Mouse (Mus musculus) cerebral cortex, adult 2 months (tissue): ENCODE data around the gene Spon1.

Experiments used
- WGBS: fragments of 180-500 bp; shearing (Covaris S2); methylation state at CpG from one replicate; pipeline ENCODE4 v1.1.7; 2018; 5-methylcytosine and 5-hydroxymethylcytosine counted together

Gene Spon1

GRCm38 (mm10) chr7:114007565-114007964 is 241.8 kb downstream of the Spon1 start:
- WGBS, result 74% methylated on average over 5 of the region's 5 CpGs

GRCm38 (mm10) chr7:114011726-114012443 is 246.1 kb downstream of the Spon1 start:
- 69% methylated on average over 9 of the region's 9 CpGs for WGBS

- 62% methylated on average over 8 of the region's 8 CpGs for WGBS
Measured at GRCm38 (mm10) chr7:114016001-114016949, 250.5 kb downstream of the Spon1 start.

- 92% methylated on average over 3 of the region's 3 CpGs for WGBS
Measured at GRCm38 (mm10) chr7:114018861-114019260, 253.1 kb downstream of the Spon1 start.

GRCm38 (mm10) chr7:114020057-114020703 is 254.4 kb downstream of the Spon1 start:
- WGBS, result 3% methylated on average over 11 of the region's 11 CpGs

- under 1% methylated on average over 11 of the region's 11 CpGs for WGBS
Measured at GRCm38 (mm10) chr7:114020704-114021093, 254.9 kb downstream of the Spon1 start.

- 90% methylated on average over 8 of the region's 8 CpGs for WGBS
Measured at GRCm38 (mm10) chr7:114026923-114027322, 261.1 kb downstream of the Spon1 start.

- 73% methylated on average over 3 of the region's 3 CpGs for WGBS
Measured at GRCm38 (mm10) chr7:114027406-114027805, 261.6 kb downstream of the Spon1 start.

GRCm38 (mm10) chr7:114028828-114029227 is 263.0 kb downstream of the Spon1 start:
- 95% methylated on average over 5 of the region's 5 CpGs for WGBS

- 55% methylated on average over 6 of the region's 6 CpGs for WGBS
Measured at GRCm38 (mm10) chr7:114029596-114029995, 263.8 kb downstream of the Spon1 start.

GRCm38 (mm10) chr7:114037237-114037636 is 271.4 kb downstream of the Spon1 start:
- 58% methylated on average over 4 of the region's 4 CpGs for WGBS

GRCm38 (mm10) chr7:114041349-114041748 is 275.6 kb downstream of the Spon1 start:
- WGBS, result 62% methylated on average over 4 of the region's 4 CpGs

GRCm38 (mm10) chr7:114042973-114043928 is 277.5 kb downstream of the Spon1 start:
- WGBS, result 57% methylated on average over 26 of the region's 26 CpGs

- 56% methylated on average over 6 of the region's 6 CpGs for WGBS
Measured at GRCm38 (mm10) chr7:114043929-114044549, 278.2 kb downstream of the Spon1 start.

- 79% methylated on average over 2 of the region's 2 CpGs for WGBS
Measured at GRCm38 (mm10) chr7:114045814-114046213, 280.0 kb downstream of the Spon1 start.

- 75% methylated on average over 4 of the region's 4 CpGs for WGBS
Measured at GRCm38 (mm10) chr7:114053720-114054119, 287.9 kb downstream of the Spon1 start.

- WGBS, result 67% methylated on average over 16 of the region's 16 CpGs
Measured at GRCm38 (mm10) chr7:114058166-114058565, 292.4 kb downstream of the Spon1 start.

- 59% methylated on average over 6 of the region's 6 CpGs for WGBS
Measured at GRCm38 (mm10) chr7:114058927-114059441, 293.2 kb downstream of the Spon1 start.

- 95% methylated on average over 6 of the region's 6 CpGs for WGBS
Measured at GRCm38 (mm10) chr7:114060445-114060844, 294.6 kb downstream of the Spon1 start.

- WGBS, result 27% methylated on average over 1 of the region's 1 CpGs
Measured at GRCm38 (mm10) chr7:114062451-114062850, 296.7 kb downstream of the Spon1 start.
